In genomic region chr6:48397336-48397735, GRCm38 (mm10) we compare ENCODE assay signal across 8 mouse cellular contexts. TPM values are rescaled to one million over a fixed set of nuclear protein-coding genes. Genes with fewer than 3 reads are reported as not detected.
A peak's percentile ranks its signal among the peaks of the same experiment; 100 is the strongest.
DNase-seq lines count a peak whose midpoint lies in the region; ATAC-seq and TF ChIP-seq lines count a peak whose summit lies in the region.

No protein-coding gene starts in this region.

- peak; percentile 47; the same call in 1 of the 2 replicates for ATAC-seq in heart, embryonic 16.5 days (replicated peaks; ENCODE audit: extremely low read depth, insufficient read depth, low FRiP score)
- ATAC-seq in liver, postnatal 0 days, result 0 out of 2 replicates have a peak, but pooled peaks have one; percentile 40
- ATAC-seq in granulocyte monocyte progenitor cell, adult 5-6 weeks (replicated peaks; ENCODE audit: poor library complexity, severe bottlenecking), result no peak

- peak overlapping the region; percentile 87 for H3K27ac ChIP-seq in heart, embryonic 16.5 days (ENCODE audit: low read length)
- no peak overlapping the region for H3K27ac ChIP-seq in liver, postnatal 0 days (ENCODE audit: low read depth)

- peak overlapping the region; percentile 85 for H3K4me2 ChIP-seq in heart, embryonic 16.5 days (ENCODE audit: low read depth, low read length)
- H3K4me2 ChIP-seq in liver, postnatal 0 days (ENCODE audit: low read depth, low read length), result no peak overlapping the region

- TF ChIP-seq CTCF in liver, postnatal 0 days (IDR thresholded peaks at IDR 0.05; ENCODE audit: low read depth), result peak; percentile 54

- H3K4me1 ChIP-seq in heart, embryonic 16.5 days (ENCODE audit: control insufficient read depth, insufficient read depth, low read length), result peaks cover 33% of the 10 kb centered on the region
- H3K4me1 ChIP-seq in liver, postnatal 0 days (ENCODE audit: insufficient read depth), result peaks cover 8% of the 10 kb centered on the region; the same call in 1 of the 2 replicates

- no peaks in the 10 kb centered on the region for H3K27me3 ChIP-seq in heart, embryonic 16.5 days (ENCODE audit: control insufficient read depth, insufficient read depth, low read length)
- no peaks in the 10 kb centered on the region for H3K27me3 ChIP-seq in liver, postnatal 0 days (ENCODE audit: insufficient read depth, low read length)

- H3K9ac ChIP-seq in heart, embryonic 16.5 days (ENCODE audit: low read length), result peak overlapping the region; percentile 91
- no peak overlapping the region for H3K9ac ChIP-seq in liver, postnatal 0 days (replicated peaks)

- no peak for TF ChIP-seq EP300 in liver, postnatal 0 days (IDR thresholded peaks at IDR 0.05; ENCODE audit: low read depth)

- DNase-seq in embryo, embryonic 10.5 days (ENCODE audit: low spot score), result peak; percentile 62
- DNase-seq in embryo, embryonic 10 days (ENCODE audit: low spot score), result no peak
- peak; percentile 74 for DNase-seq in 3T3-L1 (ENCODE audit: low read depth, low spot score)
- DNase-seq in cerebellum, adult 11-12 months, result peak; percentile 75
- DNase-seq in liver, postnatal 0 days, result no peak
- peak; percentile 37 for DNase-seq in thymus, postnatal 0 days (ENCODE audit: low spot score)

- H3K36me3 ChIP-seq in heart, embryonic 16.5 days (ENCODE audit: control insufficient read depth, insufficient read depth), result no peaks in the 10 kb centered on the region
- no peaks in the 10 kb centered on the region for H3K36me3 ChIP-seq in liver, postnatal 0 days (replicated peaks; ENCODE audit: insufficient read depth, low read length)

- 33% methylated on average over 4 of the region's 4 CpGs for WGBS in heart, embryonic 16.5 days
- WGBS in liver, postnatal 0 days (ENCODE audit: insufficient replicate concordance), result 74% methylated on average over 4 of the region's 4 CpGs

- H3K4me3 ChIP-seq in heart, embryonic 16.5 days (ENCODE audit: low read length), result peak overlapping the region; percentile 87; the same call in 1 of the 2 replicates
- no peak overlapping the region for H3K4me3 ChIP-seq in liver, postnatal 0 days (ENCODE audit: low read depth, low read length)

- H3K9me3 ChIP-seq in heart, embryonic 16.5 days (replicated peaks; ENCODE audit: control insufficient read depth, low read length), result no peaks in the 10 kb centered on the region
- H3K9me3 ChIP-seq in liver, postnatal 0 days (ENCODE audit: low read length), result no peaks in the 10 kb centered on the region

RNA-seq across cellular contexts. Expression of gene Krba1, which starts 1.9 kb away (rescaled TPM):
- 17.6 and 18.6 TPM in 2 replicates for polyA plus RNA-seq in heart, embryonic 16.5 days (2015; fragmentation: Nextera tagmentation; extraction: Ambion mirVana)
- polyA plus RNA-seq in liver, postnatal 0 days (2015; fragmentation: Nextera tagmentation; extraction: Ambion mirVana), result 1.9 and 2.2 TPM in 2 replicates
- polyA plus RNA-seq in thymus, postnatal 0 days (2015; fragmentation: Nextera tagmentation; extraction: Ambion mirVana), result 13.3 and 14.4 TPM in 2 replicates
- total RNA-seq in granulocyte monocyte progenitor cell, adult 5-6 weeks (2014; fragmentation: Nextera tagmentation), result 2.7 and 6.7 TPM in 2 replicates
- total RNA-seq in granulocyte monocyte progenitor cell, adult 5-6 weeks (2017), result 0.98 and 1.8 TPM in 2 replicates

RNA-seq across cellular contexts. Expression of gene Zfp467, which starts 48.3 kb away (rescaled TPM):
- polyA plus RNA-seq in heart, embryonic 16.5 days (2015; fragmentation: Nextera tagmentation; extraction: Ambion mirVana), result 20.3 and 22.1 TPM in 2 replicates
- 4.9 TPM in 2 replicates for polyA plus RNA-seq in liver, postnatal 0 days (2015; fragmentation: Nextera tagmentation; extraction: Ambion mirVana)
- polyA plus RNA-seq in thymus, postnatal 0 days (2015; fragmentation: Nextera tagmentation; extraction: Ambion mirVana), result 8.6 and 9.9 TPM in 2 replicates
- total RNA-seq in granulocyte monocyte progenitor cell, adult 5-6 weeks (2014; fragmentation: Nextera tagmentation), result 3.0 and 6.3 TPM in 2 replicates
- 0.57 and 3.1 TPM in 2 replicates for total RNA-seq in granulocyte monocyte progenitor cell, adult 5-6 weeks (2017)

RNA-seq across cellular contexts. Expression of gene Sspo, which starts 50.7 kb away (rescaled TPM):
- polyA plus RNA-seq in heart, embryonic 16.5 days (2015; fragmentation: Nextera tagmentation; extraction: Ambion mirVana), result 0.42 and 0.43 TPM in 2 replicates
- 0.01 and 0.06 TPM in 2 replicates for polyA plus RNA-seq in liver, postnatal 0 days (2015; fragmentation: Nextera tagmentation; extraction: Ambion mirVana)
- polyA plus RNA-seq in thymus, postnatal 0 days (2015; fragmentation: Nextera tagmentation; extraction: Ambion mirVana), result 0.68 and 0.77 TPM in 2 replicates
- not detected in 2 replicates for total RNA-seq in granulocyte monocyte progenitor cell, adult 5-6 weeks (2014; fragmentation: Nextera tagmentation)
- not detected in 2 replicates for total RNA-seq in granulocyte monocyte progenitor cell, adult 5-6 weeks (2017)

Comparison
In these comparisons a context has a peak if more than half of its experiments do, and no peak if none do; other contexts are left out.
1. DNase-seq: peak in embryo, embryonic 10.5 days (single experiment), 3T3-L1 (single experiment), cerebellum, adult 11-12 months (single experiment) and thymus, postnatal 0 days (single experiment); none in embryo, embryonic 10 days (single experiment) and liver, postnatal 0 days (single experiment).